In the genomic region with DNA sequence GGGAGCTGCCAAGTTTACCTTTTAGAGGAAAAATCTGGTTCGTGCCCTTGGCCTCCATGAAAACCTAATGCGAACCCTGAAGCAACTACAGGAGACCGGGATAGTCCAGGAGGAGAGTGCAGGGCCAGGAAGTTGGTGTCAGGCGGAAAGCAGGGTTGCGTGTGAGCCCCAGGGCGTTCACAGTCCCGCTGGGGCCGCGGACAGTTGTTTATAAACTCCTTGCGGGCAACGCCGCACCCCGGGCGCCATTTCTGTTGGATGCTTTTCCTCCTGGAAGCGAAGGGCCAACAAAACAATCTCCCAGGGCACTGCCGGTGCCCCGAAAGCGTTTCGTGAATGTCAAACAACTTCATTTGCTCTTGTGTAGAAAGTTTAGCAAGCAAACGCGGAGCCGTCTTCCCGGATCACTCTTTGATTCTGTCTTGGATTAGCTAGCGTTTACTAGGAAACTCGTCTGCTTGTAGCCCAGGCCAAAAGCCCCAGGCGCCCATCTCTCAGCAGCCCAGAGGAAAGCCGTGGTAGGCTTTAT, we compare ENCODE assay signal across 9 mouse cellular contexts. TPM values are rescaled to one million over a fixed set of nuclear protein-coding genes. Genes with fewer than 3 reads are reported as not detected.
DNase-seq lines count a peak whose midpoint lies in the region; ATAC-seq and TF ChIP-seq lines count a peak whose summit lies in the region.
"Had no signal": no experiment of that assay in that cellular context is flagged by ENCODE, and none has a peak within 500 bp of the region (broad histone marks: within the 10 kb centered on the region; RNA-seq: fewer than 3 reads in every experiment).

No protein-coding gene starts in this region.

- no peak overlapping the region for H3K9ac ChIP-seq in midbrain, postnatal 0 days (replicated peaks; ENCODE audit: low read length, poor library complexity, severe bottlenecking)
- peak overlapping the region; percentile 14; the same call in 1 of the 2 replicates for H3K9ac ChIP-seq in heart, embryonic 13.5 days
- H3K9ac ChIP-seq in limb, embryonic 12.5 days (replicated peaks): no peak overlapping the region

- H3K4me2 ChIP-seq in midbrain, postnatal 0 days (ENCODE audit: low read depth, low read length, poor library complexity, severe bottlenecking): no peak overlapping the region
- peak overlapping the region; percentile 62 for H3K4me2 ChIP-seq in heart, embryonic 13.5 days
- H3K4me2 ChIP-seq in limb, embryonic 12.5 days: peak overlapping the region; percentile 96

- TF ChIP-seq CTCF in midbrain, postnatal 0 days (IDR thresholded peaks at IDR 0.05): no peak

- H3K4me3 ChIP-seq in midbrain, embryonic 10.5 days: peak overlapping the region; percentile 60
- no peak overlapping the region for H3K4me3 ChIP-seq in midbrain, postnatal 0 days (ENCODE audit: low read depth, low read length)
- H3K4me3 ChIP-seq in heart, embryonic 13.5 days: peak overlapping the region; percentile 41
- H3K4me3 ChIP-seq in limb, embryonic 12.5 days (replicated peaks): peak overlapping the region; percentile 31

- ATAC-seq in midbrain, postnatal 0 days (ENCODE audit: low FRiP score): no peak
- ATAC-seq in heart, embryonic 13.5 days (ENCODE audit: extremely low read depth, insufficient number of reproducible peaks, low FRiP score, low TSS enrichment): no peak
- ATAC-seq in limb, embryonic 12.5 days (ENCODE audit: insufficient number of reproducible peaks, insufficient read depth, low FRiP score, low TSS enrichment, low read depth): no peak

- H3K9me3 ChIP-seq in midbrain, embryonic 10.5 days (replicated peaks): no peaks in the 10 kb centered on the region
- H3K9me3 ChIP-seq in midbrain, postnatal 0 days (ENCODE audit: low read length): no peaks in the 10 kb centered on the region
- no peaks in the 10 kb centered on the region for H3K9me3 ChIP-seq in heart, embryonic 13.5 days
- no peaks in the 10 kb centered on the region for H3K9me3 ChIP-seq in limb, embryonic 12.5 days

- H3K4me1 ChIP-seq in midbrain, embryonic 10.5 days: peaks cover 53% of the 10 kb centered on the region
- no peaks in the 10 kb centered on the region for H3K4me1 ChIP-seq in midbrain, postnatal 0 days (ENCODE audit: insufficient read depth, low read length)
- peaks cover 28% of the 10 kb centered on the region for H3K4me1 ChIP-seq in heart, embryonic 13.5 days
- peaks cover 36% of the 10 kb centered on the region for H3K4me1 ChIP-seq in limb, embryonic 12.5 days (replicated peaks)

- peak; percentile 70 for DNase-seq in midbrain, embryonic 10.5 days (ENCODE audit: low spot score)
- no peak for DNase-seq in midbrain, postnatal 0 days (ENCODE audit: low spot score)
- DNase-seq in yolk sac, embryonic 10.5 days (ENCODE audit: low spot score): peak; percentile 42
- DNase-seq in left cerebral cortex, adult 8-10 months (ENCODE audit: low spot score in 2 of 2): no peak
- no peak for DNase-seq in gastrocnemius, adult 18-20 months (ENCODE audit: low spot score)
- no peak for DNase-seq in gastrocnemius, postnatal 14 days

- H3K36me3 ChIP-seq in midbrain, embryonic 10.5 days: no peaks in the 10 kb centered on the region
- no peaks in the 10 kb centered on the region for H3K36me3 ChIP-seq in midbrain, postnatal 0 days (ENCODE audit: insufficient read depth, low read length)
- no peaks in the 10 kb centered on the region for H3K36me3 ChIP-seq in heart, embryonic 13.5 days
- H3K36me3 ChIP-seq in limb, embryonic 12.5 days: no peaks in the 10 kb centered on the region

- intact Hi-C loops in gastrocnemius, postnatal 14 days (cut with DNase I; ENCODE audit: low total_unique reads): loop anchor here (10.0 kb wide), 1 partner anchor 148 kb away; a partner anchor contains a TSS

- under 1% methylated on average over 27 of the region's 27 CpGs for WGBS in midbrain, embryonic 10.5 days
- WGBS in midbrain, postnatal 0 days: 0% methylated on average over 27 of the region's 27 CpGs
- WGBS in heart, embryonic 13.5 days: 1% methylated on average over 27 of the region's 27 CpGs
- WGBS in limb, embryonic 12.5 days: under 1% methylated on average over 27 of the region's 27 CpGs

- peaks cover 100% of the 10 kb centered on the region for H3K27me3 ChIP-seq in midbrain, embryonic 10.5 days (ENCODE audit: low read depth, poor library complexity, severe bottlenecking)
- H3K27me3 ChIP-seq in midbrain, postnatal 0 days (ENCODE audit: insufficient read depth, low read length): peaks cover 74% of the 10 kb centered on the region
- H3K27me3 ChIP-seq in heart, embryonic 13.5 days (replicated peaks): peaks cover 100% of the 10 kb centered on the region
- H3K27me3 ChIP-seq in limb, embryonic 12.5 days: peaks cover 100% of the 10 kb centered on the region

- peak overlapping the region; percentile 74 for H3K27ac ChIP-seq in midbrain, embryonic 10.5 days (replicated peaks)
- no peak overlapping the region for H3K27ac ChIP-seq in midbrain, postnatal 0 days (ENCODE audit: low read depth, low read length)
- no peak overlapping the region for H3K27ac ChIP-seq in heart, embryonic 13.5 days (replicated peaks)
- no peak overlapping the region for H3K27ac ChIP-seq in limb, embryonic 12.5 days

RNA-seq across cellular contexts. Expression of a gene that starts 11.1 kb away (rescaled TPM):
- polyA plus RNA-seq in midbrain, embryonic 10.5 days (2016; fragmentation: Nextera tagmentation; extraction: Ambion mirVana): 1.1 and 1.2 TPM in 2 replicates
- not detected in 2 replicates for total RNA-seq in midbrain, postnatal 0 days (2014; rRNA removed)
- polyA plus RNA-seq in midbrain, postnatal 0 days (2015; fragmentation: Nextera tagmentation; extraction: Ambion mirVana): 0.43 and 1.2 TPM in 2 replicates
- polyA plus RNA-seq in heart, embryonic 13.5 days (2015; fragmentation: Nextera tagmentation; extraction: Ambion mirVana): 0.36 and 0.97 TPM in 2 replicates
- 1.3 and 1.7 TPM in 2 replicates for polyA plus RNA-seq in limb, embryonic 12.5 days (2016; fragmentation: Nextera tagmentation; extraction: Ambion mirVana)
- total RNA-seq in left cerebral cortex, adult 8-10 months (2022): not detected
- total RNA-seq in gastrocnemius, adult 18-20 months (2021): not detected
- not detected for total RNA-seq in gastrocnemius, postnatal 14 days (2021)
- total RNA-seq: heart, adult 18-20 months had no signal

Comparison
In these comparisons a context has a peak if more than half of its experiments do, and no peak if none do; other contexts are left out.
1. DNase-seq: peak in midbrain, embryonic 10.5 days (single experiment) and yolk sac, embryonic 10.5 days (single experiment); none in midbrain, postnatal 0 days (single experiment), left cerebral cortex, adult 8-10 months (0 of 2), gastrocnemius, adult 18-20 months (single experiment) and gastrocnemius, postnatal 14 days (single experiment).